Mouse (Mus musculus) cerebellum, adult 8-10 months (tissue): Measurements from ENCODE around the gene Rgs6.

ENCODE experiments used
- DNase-seq: peaks from one replicate; pipeline ENCODE4 v3.0.0; 2022

The Rgs6 gene

DNA sequence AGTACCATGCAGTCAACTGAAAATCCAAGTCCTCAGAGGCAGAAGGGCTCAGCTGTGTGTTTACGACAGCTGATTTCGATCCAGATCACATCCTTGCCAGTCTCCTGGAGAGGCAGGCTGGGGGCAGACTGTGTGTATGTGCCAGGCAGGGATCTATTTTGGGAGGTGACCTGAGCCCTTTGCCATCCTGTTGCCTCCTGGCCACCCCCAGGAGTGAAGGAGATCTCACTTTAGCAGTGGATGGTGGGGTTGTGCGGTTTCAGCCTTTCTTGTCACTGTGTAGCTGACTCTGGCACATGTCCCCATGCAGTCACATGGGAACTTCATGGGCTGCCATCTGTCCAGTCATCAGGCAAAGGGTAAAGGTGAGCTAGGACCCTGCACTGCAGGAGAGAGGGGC, 557.0 kb downstream of the Rgs6 start:
- no peak for DNase-seq

DNA sequence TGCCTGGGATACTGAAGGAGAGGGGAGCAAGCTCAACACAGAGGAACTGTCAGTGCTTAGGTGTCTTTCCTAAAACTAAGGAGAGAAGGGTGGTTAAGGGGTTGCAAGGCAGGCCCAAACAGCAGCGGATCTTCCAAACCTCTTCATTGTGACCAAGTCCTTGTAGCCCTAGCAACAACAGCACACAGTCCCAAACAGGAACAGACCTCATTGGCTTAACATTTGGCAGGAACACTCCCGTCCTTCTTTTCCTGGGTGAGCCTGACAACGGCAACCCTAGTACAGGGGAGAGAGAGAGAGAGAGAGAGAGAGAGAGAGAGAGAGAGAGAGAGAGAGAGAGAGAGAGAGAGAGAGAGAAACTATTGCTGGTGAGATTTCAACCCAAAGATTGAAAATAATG, 557.8 kb downstream of the Rgs6 start:
- DNase-seq: no peak

DNA sequence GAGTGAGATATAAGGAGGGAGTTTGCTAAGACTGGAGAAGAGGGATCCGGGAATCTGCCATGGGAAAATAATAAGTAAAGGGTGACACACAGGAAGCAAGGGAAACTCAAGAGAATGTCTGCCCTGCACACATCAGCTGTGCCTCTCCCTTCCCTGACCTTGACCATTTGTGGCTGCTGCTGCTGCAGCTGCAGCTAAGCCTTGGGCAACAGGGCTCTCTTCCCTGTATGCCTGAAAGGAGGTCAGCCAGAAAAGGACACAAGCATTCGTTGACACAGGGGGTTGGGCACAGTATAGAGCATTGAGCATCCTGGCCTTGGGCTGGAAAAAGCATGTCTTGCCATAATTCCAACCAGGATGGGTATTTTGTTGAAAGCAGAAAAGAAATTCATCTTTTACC, 558.8 kb downstream of the Rgs6 start:
- no peak for DNase-seq

DNA sequence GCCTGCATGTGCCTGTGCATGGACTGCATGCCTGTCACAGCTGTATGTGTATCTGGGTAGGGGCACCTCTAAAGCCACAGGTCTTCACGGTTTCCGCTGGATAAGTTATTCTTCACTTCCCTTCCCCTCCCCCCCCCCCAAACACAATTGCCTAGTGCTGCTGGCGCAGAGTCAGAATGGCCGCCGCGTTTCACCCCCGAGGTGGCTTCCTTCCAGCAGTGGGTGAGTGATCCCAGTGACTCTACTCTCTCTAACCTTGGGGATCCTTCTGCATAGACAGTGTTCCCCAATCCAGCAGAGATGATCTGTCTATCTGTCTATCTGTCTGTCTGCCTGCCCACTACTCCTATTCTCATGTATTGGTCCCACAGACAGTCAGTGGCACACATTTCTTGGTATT, 561.9 kb downstream of the Rgs6 start:
- no peak for DNase-seq

DNA sequence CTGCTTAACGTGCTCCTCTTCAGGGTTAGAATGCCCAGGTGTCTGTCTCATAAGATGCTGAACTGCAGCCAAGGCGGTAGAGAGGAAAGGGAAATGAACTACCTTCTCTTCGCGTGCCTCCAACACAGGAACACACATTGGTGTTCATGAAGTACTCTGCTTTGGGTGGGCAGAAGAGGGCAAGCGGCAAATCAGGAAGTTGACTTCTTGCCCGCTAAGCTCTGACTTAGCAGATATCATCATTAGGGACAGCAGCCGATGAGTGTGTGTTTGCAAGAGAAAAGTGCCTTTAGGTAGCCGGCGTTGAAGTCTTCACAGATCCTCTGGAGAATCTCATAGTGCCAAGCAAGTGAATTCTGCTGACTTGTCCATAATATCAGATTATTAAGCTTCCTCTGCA, 562.7 kb downstream of the Rgs6 start:
- no peak for DNase-seq

DNA sequence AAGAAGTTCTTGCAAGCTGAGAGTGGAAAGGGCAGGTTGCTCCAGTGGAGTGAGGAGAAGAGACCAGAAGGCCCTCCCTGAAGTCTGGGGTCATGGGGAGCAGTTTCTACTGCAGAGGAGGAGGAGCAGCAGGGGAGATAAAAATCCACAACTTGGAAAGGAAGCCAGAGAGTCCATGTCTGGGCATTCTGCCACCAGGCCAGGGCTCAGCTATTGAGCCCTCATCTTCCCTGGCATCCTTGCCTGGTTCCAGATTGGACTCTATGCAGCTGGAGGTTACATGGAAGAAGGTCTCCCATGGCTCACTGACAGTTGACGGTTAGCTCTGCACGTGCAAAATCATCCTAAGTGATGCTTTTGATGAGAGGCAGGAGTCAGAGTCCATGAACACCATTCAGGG, 563.4 kb downstream of the Rgs6 start:
- DNase-seq: peak; percentile 61

DNA sequence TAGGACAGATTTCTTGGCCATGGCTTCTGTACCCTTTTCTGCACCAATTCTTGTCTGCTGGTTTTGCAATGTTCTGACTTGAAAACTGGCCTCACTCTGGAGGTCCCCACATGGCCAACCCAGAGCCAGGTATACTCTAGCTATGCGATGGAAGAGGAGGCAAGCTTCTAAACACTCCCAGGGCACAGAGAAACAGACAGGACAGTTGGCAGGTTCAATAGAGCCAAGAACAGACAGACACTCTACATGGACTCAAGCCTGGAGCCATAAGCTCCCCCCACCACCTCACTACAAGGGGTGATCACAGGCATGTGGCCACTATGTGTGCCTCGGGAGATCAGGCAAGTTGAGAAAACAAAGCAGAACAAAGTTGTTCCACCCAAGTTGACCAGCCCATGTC, 572.1 kb downstream of the Rgs6 start:
- peak; percentile 43 for DNase-seq

DNA sequence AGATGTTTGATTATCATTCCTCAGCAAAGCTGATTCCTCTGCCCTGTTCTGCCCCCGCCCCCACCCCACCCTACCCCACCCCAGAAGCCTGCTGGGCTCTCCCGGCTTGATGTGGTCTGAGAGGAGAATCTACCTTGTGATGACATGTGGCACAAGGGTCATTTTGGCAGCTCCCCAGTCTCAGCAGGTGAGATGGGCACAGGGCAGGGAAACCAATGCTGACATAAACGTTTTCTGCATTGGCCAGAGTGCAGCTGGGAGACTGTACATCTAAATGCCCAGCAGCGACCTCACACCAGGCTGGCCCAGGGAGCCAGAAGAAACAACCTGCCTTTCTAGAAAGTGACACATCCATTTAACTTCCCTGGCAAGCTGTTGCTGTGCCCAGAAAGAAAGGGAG, 572.6 kb downstream of the Rgs6 start:
- peak; percentile 68 for DNase-seq

DNA sequence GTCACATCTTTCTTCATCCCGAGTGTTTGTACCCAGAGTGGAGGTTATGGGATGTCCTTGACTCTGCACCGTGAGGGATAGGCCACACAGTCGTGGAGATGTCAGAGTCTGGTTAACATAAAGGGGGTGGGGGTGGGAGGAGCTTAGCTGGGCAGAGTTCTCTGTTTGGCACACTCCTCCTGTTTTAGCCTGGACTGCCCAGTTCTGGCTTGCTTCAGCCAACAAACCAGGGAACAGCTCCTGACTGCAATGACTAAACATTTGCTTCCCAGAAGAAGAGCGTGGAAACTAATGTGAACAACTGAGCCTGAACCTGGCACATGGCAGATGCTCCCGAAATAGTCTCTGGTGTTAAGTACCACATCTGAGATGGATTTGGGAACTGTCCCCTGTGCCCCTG, 575.6 kb downstream of the Rgs6 start:
- DNase-seq: no peak

DNA sequence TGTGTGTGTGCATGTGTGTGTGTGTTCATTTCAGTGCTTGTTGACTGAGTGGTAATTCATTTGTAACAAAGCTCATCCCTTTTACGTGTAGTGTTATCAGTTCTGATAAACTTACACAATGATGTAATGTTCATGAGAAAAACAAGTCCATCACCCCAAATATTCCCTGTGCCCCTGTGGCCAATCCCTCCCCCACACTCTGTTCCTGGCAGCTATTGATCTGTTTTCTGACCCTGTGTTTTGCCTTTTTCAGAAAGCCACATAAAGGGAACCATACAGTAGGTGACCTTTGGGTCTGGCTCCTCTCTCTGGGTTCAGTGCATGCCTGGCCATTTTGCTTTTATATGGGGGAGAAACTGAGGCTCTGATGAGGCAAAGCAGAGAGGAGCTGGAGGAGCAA, 577.0 kb downstream of the Rgs6 start:
- no peak for DNase-seq

DNA sequence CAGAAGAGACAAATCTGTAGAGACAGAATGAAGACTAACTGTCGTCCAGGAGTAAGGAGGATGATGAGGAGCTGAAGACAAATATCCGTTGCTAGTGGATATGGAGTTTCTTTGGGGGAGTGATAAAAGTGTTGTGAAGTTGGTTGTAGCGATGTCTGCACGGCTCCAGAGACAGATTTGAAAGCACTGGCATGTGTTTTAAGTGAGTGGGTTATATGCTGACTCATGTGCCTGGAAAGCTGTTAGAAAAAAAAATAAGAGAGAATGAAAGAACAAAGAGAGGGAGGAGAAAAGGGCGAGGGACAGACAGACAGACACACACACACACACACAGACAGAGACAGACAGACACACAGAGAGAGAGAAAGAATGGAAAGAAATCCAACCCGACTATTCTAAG, 580.2 kb downstream of the Rgs6 start:
- DNase-seq: no peak

DNA sequence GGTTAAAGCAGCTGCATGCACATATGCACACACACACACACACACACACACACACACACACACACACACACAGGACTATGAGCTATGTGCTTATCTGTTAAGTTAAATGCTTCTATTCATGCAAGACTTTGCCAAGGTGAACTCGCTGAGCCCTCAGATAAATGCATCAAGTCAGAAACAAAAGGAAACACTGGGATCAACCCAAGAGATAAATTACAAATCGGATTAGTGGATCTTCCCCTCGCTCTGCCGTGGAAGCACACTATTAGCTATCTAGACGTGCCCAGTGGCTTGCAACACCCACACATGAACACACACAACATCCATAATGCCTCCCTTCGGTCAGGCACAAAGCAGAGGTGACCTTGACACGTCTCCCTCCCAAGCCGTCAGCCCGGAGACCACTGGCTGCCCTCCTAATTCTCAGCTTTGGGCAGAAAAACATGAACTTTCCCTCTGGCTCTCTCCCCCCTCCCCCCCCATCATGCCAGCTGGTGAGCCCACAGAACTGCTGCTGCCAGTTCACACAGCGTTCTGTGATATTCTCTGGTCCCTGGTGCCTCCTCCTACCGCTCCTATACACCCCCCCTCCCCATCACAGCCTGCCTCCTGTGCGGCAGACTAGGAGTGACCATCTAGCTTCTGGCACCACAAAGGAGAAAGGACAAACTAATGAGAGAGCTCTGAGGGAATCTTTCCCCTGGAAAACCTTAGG, 581.6 kb downstream of the Rgs6 start:
- DNase-seq: no peak

DNA sequence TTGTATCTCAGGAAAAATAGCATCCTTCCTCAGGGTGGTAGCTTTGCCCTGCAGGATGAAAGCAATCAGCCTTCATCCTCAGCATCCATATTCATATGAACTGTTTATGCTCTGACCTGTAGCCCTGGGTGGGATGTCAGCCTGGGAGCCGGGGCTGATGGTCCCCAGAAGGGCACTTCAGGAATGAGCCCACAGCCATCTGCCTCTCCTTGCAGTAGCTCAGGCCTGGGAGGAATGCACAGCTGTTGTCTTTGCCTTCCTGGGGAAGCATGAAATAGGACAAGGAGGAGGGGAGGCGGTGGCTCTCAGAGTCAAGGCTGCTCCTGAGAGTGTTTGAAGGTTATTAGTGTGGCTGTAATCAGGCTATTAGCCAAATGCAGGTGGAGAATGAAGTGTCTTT, 590.7 kb downstream of the Rgs6 start:
- peak; percentile 46 for DNase-seq

DNA sequence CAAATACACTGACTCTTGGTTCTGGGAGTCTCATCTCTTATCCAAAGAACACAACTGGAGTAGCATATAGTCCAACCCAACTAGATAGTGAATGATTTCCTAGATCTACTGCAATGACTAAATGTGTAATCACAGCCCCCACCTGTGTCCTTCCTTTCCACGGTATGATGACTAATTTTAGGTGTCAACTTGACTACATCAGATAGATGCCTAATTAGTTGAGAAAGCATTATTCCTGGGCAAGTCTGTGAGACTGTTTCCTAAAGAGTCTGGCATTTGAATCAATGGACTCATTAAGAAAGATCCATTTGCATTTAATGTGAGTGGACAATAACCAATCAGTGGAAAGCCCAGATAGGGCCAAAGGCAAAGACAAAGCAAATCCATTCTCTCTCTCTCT, 591.8 kb downstream of the Rgs6 start:
- no peak for DNase-seq

DNA sequence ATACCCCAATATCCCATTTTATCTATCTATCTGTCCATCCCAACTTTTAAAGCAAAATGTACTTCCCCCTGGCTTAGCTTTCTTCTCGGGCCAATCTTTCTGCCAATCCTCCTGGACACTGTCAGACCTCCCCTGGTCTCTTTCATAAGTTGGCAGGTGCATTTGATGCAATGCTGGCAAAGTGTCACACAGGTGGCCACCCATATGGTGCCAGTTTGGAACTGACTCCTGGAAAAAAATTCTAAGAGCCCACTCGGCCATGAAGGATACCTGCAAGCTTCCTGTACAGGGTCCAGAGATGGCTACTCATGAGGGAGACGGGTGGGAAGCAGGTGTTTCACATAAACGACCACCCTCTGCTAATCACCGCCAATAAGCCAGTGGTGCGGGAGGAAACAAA, 592.5 kb downstream of the Rgs6 start:
- peak; percentile 96 for DNase-seq

DNA sequence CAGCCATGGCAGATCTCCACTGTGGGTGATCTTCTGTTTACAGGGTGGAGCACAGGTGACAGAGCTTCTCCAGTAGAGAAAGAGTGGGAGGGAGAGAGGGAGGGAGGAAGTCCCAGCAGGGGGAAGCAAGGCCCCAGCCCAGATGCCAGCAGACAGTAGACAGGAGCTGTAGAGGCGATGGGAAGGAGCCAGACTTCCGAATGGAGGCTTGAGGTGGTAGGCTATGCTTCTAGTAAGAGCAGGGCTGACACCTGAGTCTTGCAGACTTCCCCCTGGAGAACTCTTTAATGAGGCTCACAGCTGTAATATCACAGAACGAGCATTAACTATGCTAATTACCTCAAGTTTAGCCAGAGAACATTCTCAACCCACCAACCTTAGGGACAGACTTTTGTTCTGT, 613.6 kb downstream of the Rgs6 start:
- DNase-seq: no peak

DNA sequence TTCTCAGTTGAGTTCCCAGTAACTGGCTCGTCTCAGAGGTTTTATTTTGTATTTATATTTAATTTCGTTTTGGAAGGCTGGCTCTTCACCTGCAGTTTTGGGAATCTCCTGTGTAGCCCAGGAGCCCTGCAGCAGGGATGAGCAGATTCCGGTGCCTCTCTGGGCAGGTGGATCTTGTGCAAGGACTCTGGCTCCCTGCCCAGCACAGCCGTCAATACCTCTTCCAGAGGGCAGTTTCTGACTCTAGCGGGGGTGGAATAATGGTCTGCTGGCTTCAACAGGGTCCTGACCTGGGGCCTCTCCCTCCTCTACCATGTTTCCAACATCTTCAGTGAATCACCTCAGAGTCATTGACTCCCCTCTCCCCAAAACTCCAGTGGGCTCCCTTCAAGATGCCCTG, 616.3 kb downstream of the Rgs6 start:
- peak; percentile 72 for DNase-seq

DNA sequence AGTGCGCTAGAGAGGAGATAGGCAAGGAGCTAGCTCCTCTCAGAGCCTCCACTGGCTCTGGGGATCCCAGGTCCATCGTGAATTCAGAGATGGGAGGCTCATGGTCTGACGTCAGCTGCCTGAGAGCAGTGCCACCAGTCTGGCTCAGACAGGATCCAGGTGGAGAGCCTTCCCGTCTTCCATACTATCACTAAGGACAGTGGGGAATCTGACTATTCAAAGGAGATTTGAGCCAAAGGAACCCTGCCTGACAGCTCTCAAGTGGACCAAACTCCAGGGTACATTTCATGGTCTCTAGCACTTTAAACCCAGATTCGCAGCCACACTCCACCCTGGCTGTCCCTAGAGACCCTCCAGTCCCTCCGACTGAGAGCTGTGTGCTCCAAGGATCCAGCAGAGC, 618.8 kb downstream of the Rgs6 start:
- DNase-seq: no peak

DNA sequence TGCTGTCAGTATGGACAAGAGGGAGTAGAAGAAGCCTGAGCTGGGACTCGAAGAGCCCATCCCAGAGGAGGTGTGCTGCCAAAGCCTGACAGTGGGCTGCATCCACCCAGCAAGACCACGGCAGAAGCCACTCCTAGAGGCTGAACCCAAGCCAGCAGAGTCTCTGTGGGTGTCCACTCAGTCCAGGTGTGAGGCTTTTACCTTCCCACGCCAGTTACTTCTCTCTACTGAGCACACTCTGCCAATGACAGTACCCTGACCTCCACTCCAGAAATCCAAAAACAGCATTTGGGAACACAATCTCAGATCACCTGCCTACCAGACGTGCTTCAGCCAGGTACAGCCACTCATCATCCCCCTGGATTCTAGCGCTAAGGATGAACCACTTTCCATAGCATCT, 619.4 kb downstream of the Rgs6 start:
- peak; percentile 53 for DNase-seq

DNA sequence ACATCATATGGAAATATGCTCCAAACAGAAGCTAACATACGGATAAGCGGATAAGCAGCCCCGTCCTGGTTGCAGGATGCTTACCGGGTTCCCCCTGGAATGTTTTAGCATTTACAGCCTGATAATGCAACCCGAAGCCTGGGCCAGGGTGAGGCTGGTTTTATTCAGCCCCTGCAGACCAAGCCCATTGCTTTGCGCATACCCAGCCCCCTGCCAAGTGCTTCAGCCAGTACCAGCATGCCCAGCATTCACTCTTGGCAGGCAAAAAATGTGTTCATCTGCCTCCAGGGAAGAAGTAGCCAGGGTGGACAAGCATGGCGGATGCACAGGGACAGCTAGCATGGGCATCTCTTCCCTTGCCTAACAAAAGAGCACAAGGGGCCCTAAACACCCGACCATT, 619.9 kb downstream of the Rgs6 start:
- DNase-seq: peak; percentile 77

DNA sequence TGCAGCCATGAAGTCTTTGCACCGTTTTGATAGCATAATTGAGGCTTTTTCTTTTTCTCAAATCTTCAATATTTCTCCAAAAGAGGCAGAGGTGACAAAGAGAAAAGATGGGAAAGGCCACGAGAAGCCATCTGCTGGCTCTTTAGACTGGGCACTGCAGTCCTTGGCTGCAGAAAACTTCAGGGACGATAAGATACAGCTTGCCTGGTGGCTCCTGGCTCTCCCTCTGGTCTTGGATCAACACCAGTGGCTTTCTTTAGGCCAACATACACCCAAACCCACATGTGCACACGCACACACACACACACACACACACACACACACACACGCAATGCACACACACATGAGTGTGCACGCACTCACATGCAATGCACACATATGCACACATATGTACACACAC, 620.7 kb downstream of the Rgs6 start:
- DNase-seq: no peak

DNA sequence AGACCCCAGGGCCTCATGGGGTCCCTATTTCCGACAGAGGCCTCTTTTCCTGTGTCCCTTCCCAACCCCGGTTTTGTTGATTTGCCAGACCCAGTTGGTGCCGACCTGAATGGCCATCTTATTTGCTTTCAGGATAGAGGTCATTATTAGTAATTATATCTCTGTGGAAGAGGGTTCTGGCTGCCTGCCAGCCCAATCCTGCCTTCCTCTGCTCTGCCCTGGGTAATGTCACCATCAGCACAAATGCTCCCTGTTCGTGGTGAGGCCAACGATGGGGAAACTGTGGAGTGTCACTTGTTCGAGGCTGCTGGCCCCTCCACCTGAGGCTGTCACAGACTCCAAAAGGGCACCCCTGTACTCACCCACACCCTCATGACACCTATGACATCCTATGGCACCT, 621.4 kb downstream of the Rgs6 start:
- peak; percentile 60 for DNase-seq

DNA sequence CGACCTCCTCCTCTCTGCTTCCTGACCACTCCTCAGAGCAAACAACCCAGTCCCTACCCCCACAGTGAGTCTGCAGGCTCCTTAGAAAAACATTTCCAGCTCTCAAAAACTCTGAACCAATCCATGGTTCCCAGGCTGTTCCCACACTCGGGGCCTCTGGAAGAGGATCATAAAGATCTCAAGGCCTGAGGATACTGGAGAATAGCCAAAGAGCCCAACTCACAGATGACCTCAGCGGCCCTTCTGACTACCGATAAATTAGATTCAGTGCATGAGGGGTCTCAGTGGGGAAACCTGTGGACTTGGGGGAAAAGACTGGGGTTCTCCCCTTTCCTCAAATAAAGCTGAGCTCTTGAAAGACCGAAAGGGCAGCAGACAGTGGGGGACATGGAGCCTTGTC, 622.2 kb downstream of the Rgs6 start:
- DNase-seq: no peak

DNA sequence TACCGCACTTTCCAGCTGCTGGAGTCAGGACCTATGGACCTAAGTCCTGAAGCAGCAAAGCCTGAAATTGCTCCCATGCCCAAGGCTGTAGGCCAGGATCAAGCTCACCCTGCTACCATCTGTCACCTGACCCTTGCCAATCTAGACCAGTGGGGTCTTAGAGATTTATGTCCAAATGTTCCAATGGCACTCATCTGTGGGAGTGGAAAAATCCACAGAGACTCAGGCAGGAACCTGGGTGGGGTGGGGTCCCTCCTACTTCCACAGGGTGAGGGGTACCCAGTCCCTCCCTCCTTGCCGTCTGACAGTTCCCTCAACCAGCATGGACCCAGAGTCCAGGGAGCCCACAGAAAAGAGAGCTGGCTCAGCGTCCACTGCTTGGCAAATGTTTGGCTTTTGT, 622.6 kb downstream of the Rgs6 start:
- peak; percentile 66 for DNase-seq

DNA sequence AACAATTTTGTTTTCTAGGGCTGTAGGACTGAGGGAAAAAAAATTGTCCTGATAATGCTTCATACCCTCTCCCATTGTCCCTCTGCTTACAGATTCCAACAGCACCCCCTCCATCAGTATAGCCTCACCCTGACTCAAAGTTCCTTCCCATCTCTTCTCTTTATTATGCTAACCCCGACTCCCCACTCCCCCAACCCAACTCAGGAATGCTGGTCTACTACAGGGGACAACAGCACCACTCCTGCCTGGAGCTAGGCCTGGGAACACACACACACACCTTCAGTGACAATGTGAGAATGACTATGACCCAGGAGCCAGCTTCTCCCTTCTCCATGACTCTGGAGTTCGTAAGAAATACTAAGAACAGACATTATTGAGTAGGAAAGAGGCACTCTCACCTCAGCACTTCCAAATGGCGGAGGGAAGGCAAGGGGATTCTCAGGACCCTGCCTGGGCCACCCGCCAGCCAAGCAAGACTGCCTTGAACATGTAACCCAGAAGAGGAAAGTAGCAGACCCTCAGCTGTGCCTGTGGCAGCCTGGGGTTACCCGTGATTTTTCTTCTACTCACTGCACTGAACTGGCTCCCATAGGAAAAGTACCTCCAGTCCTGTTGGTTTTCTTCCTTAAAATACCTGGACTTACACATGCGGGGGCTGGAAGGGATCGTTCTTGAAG, 623.2 kb downstream of the Rgs6 start:
- no peak for DNase-seq
